Mouse (Mus musculus) naive thymus-derived CD4-positive, alpha-beta T cell, adult 2 months (primary cell): ENCODE data around the gene Cradd.
A peak's percentile ranks its signal among the peaks of the same experiment; 100 is the strongest.

Experiments used
- DNase-seq: peaks from one replicate; pipeline ENCODE4 v3.0.0-alpha.2; 2011; ENCODE audit warnings: low read depth

The Cradd gene

GRCm38 (mm10) chr10:95332596-95332995 lies 8.7 kb upstream of the Cradd start:
- DNase-seq = no peak

GRCm38 (mm10) chr10:95330375-95331363 lies 6.7 kb upstream of the Cradd start:
- no peak for DNase-seq

GRCm38 (mm10) chr10:95329884-95330283 lies 6.0 kb upstream of the Cradd start:
- no peak for DNase-seq

- no peak for DNase-seq
Measured at GRCm38 (mm10) chr10:95324278-95324631, 322 bp upstream of the Cradd start.

- peak; percentile 36 for DNase-seq
Measured at GRCm38 (mm10) chr10:95322076-95323070, 1.6 kb downstream of the Cradd start.

- no peak for DNase-seq
Measured at GRCm38 (mm10) chr10:95319001-95319400, 4.9 kb downstream of the Cradd start.

GRCm38 (mm10) chr10:95318392-95318708 lies 5.6 kb downstream of the Cradd start:
- DNase-seq = no peak

GRCm38 (mm10) chr10:95317581-95318391 lies 6.1 kb downstream of the Cradd start:
- DNase-seq = no peak

- DNase-seq = no peak
Measured at GRCm38 (mm10) chr10:95317091-95317490, 6.8 kb downstream of the Cradd start.

GRCm38 (mm10) chr10:95316675-95317074 lies 7.3 kb downstream of the Cradd start:
- no peak for DNase-seq

- no peak for DNase-seq
Measured at GRCm38 (mm10) chr10:95315801-95316474, 8.0 kb downstream of the Cradd start.

- no peak for DNase-seq
Measured at GRCm38 (mm10) chr10:95315321-95315720, 8.6 kb downstream of the Cradd start.

- peak; percentile 26 for DNase-seq
Measured at GRCm38 (mm10) chr10:95314019-95314418, 9.9 kb downstream of the Cradd start.

GRCm38 (mm10) chr10:95313524-95313923 lies 10.4 kb downstream of the Cradd start:
- DNase-seq = peak; percentile 62

GRCm38 (mm10) chr10:95310688-95311441 lies 13.1 kb downstream of the Cradd start:
- DNase-seq = no peak

- no peak for DNase-seq
Measured at GRCm38 (mm10) chr10:95309412-95310322, 14.3 kb downstream of the Cradd start.

- DNase-seq = no peak
Measured at GRCm38 (mm10) chr10:95308991-95309390, 14.9 kb downstream of the Cradd start.

- DNase-seq = no peak
Measured at GRCm38 (mm10) chr10:95307916-95308315, 16.0 kb downstream of the Cradd start.

- no peak for DNase-seq
Measured at GRCm38 (mm10) chr10:95306824-95307552, 16.9 kb downstream of the Cradd start.
